Mouse (Mus musculus) CH12.LX (cell line): ENCODE data around the gene Gse1. TPM values are rescaled to one million over a fixed set of nuclear protein-coding genes. Genes with fewer than 3 reads are reported as not detected.
A peak's percentile ranks its signal among the peaks of the same experiment; 100 is the strongest.

Experiments
- DNase-seq: peaks from one replicate; pipeline ENCODE4 v3.0.0-alpha.2; 2013; ENCODE audit errors: extremely low read depth
- H3K27ac ChIP-seq: 2 replicates; pipeline ENCODE4 v1.5.1; 2012; ENCODE audit warnings: low read depth, mild to moderate bottlenecking, control low read depth, moderate library complexity; ENCODE audit not compliant: insufficient read depth
- H3K27me3 ChIP-seq: replicated peaks from 2 replicates; pipeline ENCODE3; 2012; ENCODE audit warnings: inconsistent platforms
- H3K36me3 ChIP-seq, 2 experiments: replicated peaks in 1 of 2; 2 replicates each; pipeline versions ENCODE3 to v1.6.1; 2012; ENCODE audit warnings: inconsistent platforms in 1 of 2, low read length in 1 of 2, mild to moderate bottlenecking in 1 of 2, mixed read lengths in 1 of 2, moderate library complexity in 1 of 2; ENCODE audit not compliant: control insufficient read depth in 1 of 2, insufficient read depth in 1 of 2
- H3K4me1 ChIP-seq, 2 experiments: 2 replicates each; pipeline ENCODE4 v1.6.1; 2012; ENCODE audit warnings: inconsistent platforms in 1 of 2, moderate library complexity in 1 of 2; ENCODE audit not compliant: insufficient read depth in 2 of 2, control insufficient read depth in 1 of 2
- H3K4me2 ChIP-seq: 2 replicates; pipeline ENCODE4 v1.6.1; 2012; ENCODE audit warnings: low read depth, mild to moderate bottlenecking, control low read depth; ENCODE audit not compliant: poor library complexity, insufficient read depth, severe bottlenecking
- H3K4me3 ChIP-seq, 3 experiments: fragments of 150-350 bp in 1 of 3; sonication (generic) in 1 of 3; replicated peaks in 1 of 3; 2 replicates each; pipeline versions ENCODE3 to v1.5.1; 2011 to 2012; ENCODE audit warnings: low read depth in 2 of 3, low read length in 2 of 3, mild to moderate bottlenecking in 2 of 3, moderate library complexity in 2 of 3, control low read depth in 1 of 3, improper control_type of control experiment in 1 of 3, inconsistent platforms in 1 of 3, mixed read lengths in 1 of 3; ENCODE audit not compliant: poor library complexity in 1 of 3
- H3K79me2 ChIP-seq: replicated peaks from 2 replicates; pipeline ENCODE4 v1.6.1; 2012; ENCODE audit warnings: mild to moderate bottlenecking, moderate library complexity; ENCODE audit not compliant: control insufficient read depth, poor library complexity, insufficient read depth, severe bottlenecking; ENCODE audit errors: extremely low read depth
- H3K9ac ChIP-seq: 2 replicates; pipeline ENCODE4 v1.6.1; 2012; ENCODE audit warnings: low read depth, mild to moderate bottlenecking, control low read depth, moderate library complexity; ENCODE audit not compliant: insufficient read depth
- H3K9me3 ChIP-seq: replicated peaks from 2 replicates; pipeline ENCODE3; 2012; ENCODE audit warnings: low read length, inconsistent platforms, mixed read lengths
- CHD1 ChIP-seq: IDR thresholded peaks from 2 replicates; pipeline ENCODE4 v1.6.1; 2012; ENCODE audit warnings: low read depth, low read length, improper control_type of control experiment, inconsistent platforms
- CTCF ChIP-seq, 2 experiments: IDR thresholded peaks in 1 of 2; conservative IDR thresholded peaks in 1 of 2; 2 replicates each; pipeline ENCODE4 v1.5.1; 2011 to 2012; ENCODE audit warnings: low read depth in 2 of 2, low read length in 2 of 2, improper control_type of control experiment in 1 of 2, inconsistent platforms in 1 of 2, mild to moderate bottlenecking in 1 of 2, moderate library complexity in 1 of 2
- ELF1 ChIP-seq: IDR thresholded peaks from 2 replicates; pipeline ENCODE4 v1.6.1; 2014; ENCODE audit warnings: low read depth, mild to moderate bottlenecking, inconsistent platforms, low read length, improper control_type of control experiment
- JUN ChIP-seq: IDR thresholded peaks from 2 replicates; pipeline ENCODE4 v1.6.1; 2011; ENCODE audit warnings: low read depth, mild to moderate bottlenecking, low read length, improper control_type of control experiment, moderate library complexity; ENCODE audit not compliant: insufficient read depth
- MAFK ChIP-seq: IDR thresholded peaks from 2 replicates; pipeline ENCODE4 v1.6.1; 2011; ENCODE audit warnings: low read length, improper control_type of control experiment; ENCODE audit not compliant: insufficient replicate concordance
- MAX ChIP-seq: IDR thresholded peaks from 2 replicates; pipeline ENCODE4 v1.6.1; 2011; ENCODE audit warnings: low read length, improper control_type of control experiment
- MYC ChIP-seq: IDR thresholded peaks from 2 replicates; pipeline ENCODE4 v1.6.1; 2011; ENCODE audit warnings: low read depth, mild to moderate bottlenecking, improper control_type of control experiment, low read length
- RAD21 ChIP-seq: IDR thresholded peaks from 2 replicates; pipeline ENCODE4 v1.6.1; 2011; ENCODE audit warnings: low read depth, mild to moderate bottlenecking, low read length, improper control_type of control experiment, moderate library complexity
- RCOR1 ChIP-seq: conservative IDR thresholded peaks from 2 replicates; pipeline ENCODE4 v1.6.1; 2012; ENCODE audit warnings: low read depth, mild to moderate bottlenecking, inconsistent platforms, low read length, improper control_type of control experiment
- SIN3A ChIP-seq: IDR thresholded peaks from 2 replicates; pipeline ENCODE4 v1.6.1; 2012; ENCODE audit warnings: low read length, improper control_type of control experiment, inconsistent platforms
- UBTF ChIP-seq: IDR thresholded peaks from 2 replicates; pipeline ENCODE4 v1.6.1; 2012; ENCODE audit warnings: low read depth, mild to moderate bottlenecking, inconsistent platforms, low read length, improper control_type of control experiment, moderate library complexity
- ZNF384 ChIP-seq: IDR thresholded peaks from 2 replicates; pipeline ENCODE4 v1.6.1; 2012; ENCODE audit warnings: low read depth, low read length, improper control_type of control experiment, inconsistent platforms
- dilution Hi-C: fragments of 300-500 bp; cut with MboI; formaldehyde crosslinking; loops from 2 replicates; pipeline ENCODE4 v1.14.3; 2020; ENCODE audit warnings: low sequenced_read_pairs; ENCODE audit not compliant: extremely low pct_unique_long_range_greater_than_20kb, extremely low pct_ligation_motif_present
- in situ Hi-C: fragments of 300-500 bp; cut with MboI; formaldehyde crosslinking; loops from 3 replicates; pipeline ENCODE4 v1.14.3; 2019; ENCODE audit warnings: low sequenced_read_pairs, low pct_ligation_motif_present, low pct_unique_long_range_greater_than_20kb, mixed read lengths
- polyA plus RNA-seq: library from polyadenylated mRNA; unstranded; fragments of >175 nt; gene quantifications from 2 replicates; pipeline ENCODE4 v1.2.1, GENCODE M21; 2012; ENCODE audit warnings: low read depth; ENCODE audit not compliant: insufficient read length
- total RNA-seq, 2 experiments: library from RNA; depleted of rRNA; stranded (reverse); fragments of 300-350 nt in 1 of 2; fragments of >200 nt in 1 of 2; gene quantifications; 2 replicates each; pipeline ENCODE4 v1.2.3; 2012 to 2014

The Gse1 gene
- total and polyA plus RNA-seq, 3 experiments, result 1.3 to 9.8 (median 8.5) TPM

DNA sequence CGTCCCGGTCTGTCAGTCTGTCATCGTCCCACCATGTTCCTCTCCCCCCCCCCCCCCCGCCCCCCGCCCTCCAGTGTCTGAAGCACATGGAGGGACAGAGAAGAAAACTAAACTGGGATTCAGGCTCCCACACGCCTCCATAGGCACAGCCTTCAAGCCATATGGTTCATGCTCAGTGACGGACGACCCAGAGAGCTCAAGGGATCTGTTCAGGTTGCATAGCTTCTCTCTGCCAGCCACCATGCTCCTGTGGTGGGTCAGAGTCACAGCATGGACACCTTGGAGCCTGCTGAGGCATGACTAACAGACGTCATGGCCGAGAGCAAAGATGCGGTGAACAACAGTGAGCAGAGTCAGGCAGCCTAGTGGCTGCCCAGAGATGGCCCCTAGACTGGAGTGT, 187.2 kb downstream of the Gse1 start:
- dilution Hi-C loops (no loop called here), in situ Hi-C loops (no loop called here)
- no peak for TF ChIP-seq JUN
- no peak for TF ChIP-seq MAX
- no peak for TF ChIP-seq RCOR1
- TF ChIP-seq CHD1, result no peak
- TF ChIP-seq UBTF, result no peak
- no peak for TF ChIP-seq ZNF384
- TF ChIP-seq MAFK, result no peak
- Histone ChIP-seq H3K9ac (no peak overlapping the region), H3K4me3 (no peak overlapping the region), H3K4me2 (no peak overlapping the region), H3K9me3 (no peaks in the 10 kb centered on the region), H3K27ac (no peak overlapping the region), H3K36me3 (no peaks in the 10 kb centered on the region), H3K4me1 (peaks cover 3 to 35% of the 10 kb centered on the region in 2 experiments), H3K79me2 (no peaks in the 10 kb centered on the region), H3K27me3 (peaks cover 28% of the 10 kb centered on the region)
- DNase-seq, result no peak

DNA sequence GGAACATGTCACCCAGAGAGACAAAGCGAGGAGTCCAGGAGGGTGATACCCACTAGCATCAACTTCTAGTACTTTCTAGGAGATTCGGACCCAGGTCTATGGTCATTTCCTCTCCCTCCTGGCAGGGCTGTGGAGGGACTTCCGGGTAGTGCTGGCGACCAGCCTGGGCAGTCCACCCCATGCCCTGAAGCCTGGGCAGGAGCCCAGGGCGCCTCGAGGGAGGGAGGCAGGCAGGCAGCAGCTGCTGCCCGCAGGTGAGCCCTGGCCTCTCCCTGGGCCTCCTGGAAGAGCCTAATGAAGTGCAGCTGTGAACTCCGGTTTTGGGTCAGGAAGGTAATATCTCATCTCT, 187.9 kb downstream of the Gse1 start:
- no peaks in the 10 kb centered on the region for H3K9me3 ChIP-seq
- peaks cover 3 to 35% of the 10 kb centered on the region in 2 experiments for H3K4me1 ChIP-seq
- H3K79me2 ChIP-seq, result no peaks in the 10 kb centered on the region
- TF ChIP-seq MYC, result no peak
- no peak for TF ChIP-seq SIN3A
- no peak for TF ChIP-seq CHD1
- H3K27me3 ChIP-seq, result peaks cover 24% of the 10 kb centered on the region
- H3K36me3 ChIP-seq, result no peaks in the 10 kb centered on the region
- dilution Hi-C loops, result no loop called here
- no peak overlapping the region for H3K27ac ChIP-seq
- H3K9ac ChIP-seq, result no peak overlapping the region
- no peak for DNase-seq
- H3K4me3 ChIP-seq, result no peak overlapping the region
- no peak overlapping the region for H3K4me2 ChIP-seq
- in situ Hi-C loops, result no loop called here

DNA sequence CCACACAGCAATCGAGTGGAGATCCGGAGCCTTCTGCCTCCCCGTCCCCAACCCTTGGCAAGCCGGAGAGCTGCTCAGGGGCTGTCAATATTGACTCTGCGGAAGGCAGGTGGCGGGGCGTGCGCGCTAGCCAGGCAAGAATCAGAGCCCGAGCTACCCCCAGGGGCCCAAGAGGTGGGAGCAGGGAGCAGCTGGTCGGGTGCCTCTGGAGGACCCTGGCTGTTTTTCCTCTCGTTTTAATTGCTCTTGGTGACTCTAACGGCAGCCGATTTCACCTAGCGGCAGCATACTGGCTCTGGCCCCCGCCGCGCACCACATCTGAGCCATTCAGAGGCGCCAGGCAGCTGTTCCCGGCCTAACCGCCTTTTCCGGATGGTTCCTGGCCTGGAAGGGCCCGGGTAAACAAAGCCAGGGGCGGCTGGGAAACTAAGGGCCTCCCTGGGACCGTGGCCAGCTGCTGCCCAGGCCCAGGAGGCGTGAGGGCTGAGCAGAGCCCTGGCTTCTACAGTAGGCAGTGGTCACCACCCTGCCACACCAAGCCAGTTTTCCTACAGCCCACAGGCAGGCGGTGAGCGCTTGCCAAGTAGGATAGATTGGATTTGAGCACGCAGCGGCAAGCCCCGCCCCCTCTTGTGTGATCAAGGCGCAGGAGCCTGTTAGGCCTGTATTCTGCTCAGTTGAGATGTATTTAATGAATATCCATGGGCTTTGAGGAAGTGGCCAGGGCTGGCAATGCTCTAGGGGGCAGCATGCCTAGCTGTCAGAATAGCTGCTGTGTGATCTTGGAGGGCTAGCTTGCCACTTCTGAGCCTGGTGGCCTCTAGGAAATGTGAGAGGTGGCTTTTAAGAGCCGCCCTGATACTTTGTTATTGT, 188.5 kb downstream of the Gse1 start:
- TF ChIP-seq ELF1 (peak; percentile 43; the same call in 1 of the 2 replicates), CTCF (conservative IDR thresholded peaks at IDR 0.05 in 1 of 2, IDR thresholded peaks at IDR 0.05 in 1 of 2; ENCODE audit: low read depth in 2 of 2, low read length in 2 of 2) (peak in 1 of 2 experiments; percentile 50; a peak in 1 of 4 replicates), RAD21 (peak; percentile 22), SIN3A (no peak)
- H3K4me2 ChIP-seq, result no peak overlapping the region
- H3K27ac ChIP-seq, result no peak overlapping the region
- H3K79me2 ChIP-seq, result no peaks in the 10 kb centered on the region
- H3K9me3 ChIP-seq, result no peaks in the 10 kb centered on the region
- peaks cover 22% of the 10 kb centered on the region for H3K27me3 ChIP-seq
- no peak overlapping the region for H3K4me3 ChIP-seq
- in situ Hi-C loops (no loop called here), dilution Hi-C loops (no loop called here)
- peak; percentile 18 for DNase-seq
- H3K9ac ChIP-seq, result no peak overlapping the region
- H3K4me1 ChIP-seq, result peaks cover 3 to 35% of the 10 kb centered on the region in 2 experiments
- no peaks in the 10 kb centered on the region for H3K36me3 ChIP-seq
